Mouse (Mus musculus) mesoderm, embryonic 11.5 days (tissue): ENCODE results near the gene Sirpa.

Source experiments
- DNase-seq: peaks from one replicate; pipeline ENCODE4 v3.0.0-alpha.2; 2012; ENCODE audit warnings: low read depth, low spot score

Sirpa gene

DNA sequence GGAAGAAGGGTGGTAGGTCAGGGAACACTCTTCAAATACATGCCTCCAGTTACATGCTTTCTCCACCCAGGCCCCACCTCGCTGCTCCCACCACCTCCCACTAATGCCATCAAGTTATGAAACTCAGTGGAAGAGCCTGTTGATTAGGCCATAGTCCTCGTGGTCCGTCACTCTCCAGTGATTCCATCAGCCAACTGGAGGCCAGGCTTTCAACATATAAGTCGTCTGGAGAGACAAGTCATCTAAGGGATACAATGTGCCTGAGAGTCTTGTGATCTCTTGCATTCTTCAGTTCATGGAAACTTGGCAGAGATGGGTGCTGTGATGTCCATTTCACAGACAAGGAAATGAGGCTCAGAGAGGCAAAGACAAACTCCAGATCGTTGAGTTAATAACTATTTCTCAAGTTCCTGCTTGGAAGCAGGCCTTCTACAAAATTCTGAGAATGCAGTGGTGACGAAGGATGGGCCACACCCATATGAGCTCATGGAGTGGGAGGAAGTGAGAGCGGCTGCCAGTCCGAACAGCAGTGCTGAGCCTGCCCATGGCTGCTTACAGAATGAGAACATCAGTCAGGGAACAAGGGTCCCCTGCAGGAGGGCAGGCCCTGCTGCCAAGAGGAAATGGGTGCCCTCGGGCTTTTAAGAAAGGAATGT, 40.6 kb downstream of the Sirpa start:
- DNase-seq: no peak

DNA sequence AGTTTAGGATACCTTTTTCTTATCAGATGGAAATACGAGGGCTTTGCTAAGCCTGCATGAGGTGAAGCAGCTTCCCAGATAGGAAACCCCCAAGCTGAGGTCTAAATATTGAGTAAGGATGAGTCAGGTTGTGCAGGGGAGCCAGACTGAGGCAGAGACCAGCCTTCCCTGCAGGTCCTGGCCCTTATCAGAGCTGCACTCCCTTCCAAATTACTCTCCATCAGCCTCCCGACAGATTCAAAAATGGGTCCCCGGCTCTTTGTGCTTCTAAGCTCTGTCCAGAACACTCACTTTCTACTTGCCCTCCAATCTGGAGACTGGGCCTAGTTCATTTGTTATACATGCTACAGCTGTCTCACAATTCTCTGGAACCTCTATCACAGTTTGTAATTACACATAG, 41.3 kb downstream of the Sirpa start:
- DNase-seq: no peak

DNA sequence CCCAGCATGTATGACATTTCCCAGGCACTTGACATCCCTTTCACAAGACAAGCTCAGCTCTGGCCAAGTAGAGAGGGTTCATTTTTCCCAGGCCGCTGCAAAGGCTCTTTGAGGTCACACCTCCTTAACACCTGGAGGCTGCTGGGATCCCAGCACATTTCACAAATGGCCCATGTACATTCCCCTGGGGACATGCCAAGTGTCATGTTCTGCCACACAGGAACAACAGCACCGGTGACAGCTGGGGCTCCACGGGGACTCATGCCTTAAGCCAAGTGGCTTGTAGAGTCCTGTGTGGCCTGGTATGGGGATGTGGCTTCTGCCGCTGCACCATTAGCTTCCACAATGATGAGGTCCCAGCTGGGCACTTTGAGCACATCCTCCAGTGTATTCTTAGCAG, 60.0 kb downstream of the Sirpa start:
- peak; percentile 15 for DNase-seq

DNA sequence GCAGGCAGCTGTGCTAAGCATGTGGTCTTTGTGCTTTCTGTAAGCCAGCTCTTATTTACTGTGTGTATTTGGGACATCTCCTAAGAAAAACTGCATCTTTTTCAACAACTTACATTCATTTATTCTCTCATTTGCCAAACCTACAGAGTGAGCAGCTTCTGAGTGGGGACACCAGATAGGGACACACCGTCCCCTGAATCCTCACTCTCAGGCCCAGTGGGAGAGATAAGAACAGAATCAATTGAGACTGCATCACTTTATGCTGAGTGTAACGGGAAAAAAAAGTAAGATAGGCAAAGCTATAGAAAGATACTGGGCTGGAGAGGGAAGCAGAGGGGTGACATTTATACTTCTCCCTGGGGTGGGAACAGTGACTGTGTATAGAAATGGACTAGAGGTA, 61.0 kb downstream of the Sirpa start:
- DNase-seq: no peak

DNA sequence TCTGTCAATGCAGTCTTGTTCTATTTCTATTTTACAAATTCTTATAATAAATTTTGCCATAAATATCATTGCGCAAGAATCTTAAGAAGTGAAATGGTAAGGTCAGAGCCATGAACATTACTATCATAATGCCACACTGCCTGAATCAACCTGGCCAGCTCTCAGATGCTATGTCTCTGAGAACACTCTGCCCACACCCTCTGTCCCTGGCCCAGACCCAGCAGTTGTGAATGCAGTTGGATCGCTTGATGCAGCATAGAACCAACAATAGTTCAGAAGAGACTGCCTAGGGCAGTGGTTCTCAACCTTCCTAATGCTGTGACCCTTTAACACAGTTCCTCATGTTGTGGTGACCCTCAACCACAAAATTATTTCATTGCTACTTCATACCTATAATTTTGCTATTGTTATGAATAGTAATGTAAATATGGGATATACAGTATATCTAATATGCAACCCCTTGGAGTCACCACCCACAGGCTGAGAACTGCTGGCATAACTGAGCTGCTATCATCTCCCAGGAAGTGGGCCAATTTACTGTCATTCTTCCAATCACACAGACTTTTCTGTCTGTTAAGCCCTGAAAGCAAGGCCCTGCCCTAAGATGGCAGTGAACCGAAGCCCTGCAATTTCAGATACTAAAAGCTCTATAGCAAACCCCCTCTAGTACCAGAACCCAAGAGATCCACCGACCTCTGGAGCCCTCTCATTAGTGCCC, 61.8 kb downstream of the Sirpa start:
- no peak for DNase-seq

DNA sequence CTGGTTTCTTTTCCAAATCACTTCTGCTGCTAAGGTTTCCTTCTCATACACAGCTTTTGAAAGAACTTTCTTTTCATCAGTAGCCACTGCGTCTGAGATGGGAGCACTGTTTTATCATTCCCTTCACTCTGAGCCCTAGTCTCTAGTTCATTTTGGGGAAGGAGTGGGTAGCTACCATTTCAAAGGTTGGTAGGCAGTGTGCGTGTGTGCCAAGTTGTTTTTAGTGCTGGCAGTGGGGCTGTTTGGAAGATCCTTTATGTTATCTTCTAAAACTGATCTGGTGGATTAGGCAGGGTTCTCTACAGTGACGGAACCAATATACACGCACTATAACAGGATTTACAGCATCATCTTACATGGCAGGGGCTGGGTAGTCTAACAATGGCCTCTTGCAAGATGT, 62.4 kb downstream of the Sirpa start:
- no peak for DNase-seq

DNA sequence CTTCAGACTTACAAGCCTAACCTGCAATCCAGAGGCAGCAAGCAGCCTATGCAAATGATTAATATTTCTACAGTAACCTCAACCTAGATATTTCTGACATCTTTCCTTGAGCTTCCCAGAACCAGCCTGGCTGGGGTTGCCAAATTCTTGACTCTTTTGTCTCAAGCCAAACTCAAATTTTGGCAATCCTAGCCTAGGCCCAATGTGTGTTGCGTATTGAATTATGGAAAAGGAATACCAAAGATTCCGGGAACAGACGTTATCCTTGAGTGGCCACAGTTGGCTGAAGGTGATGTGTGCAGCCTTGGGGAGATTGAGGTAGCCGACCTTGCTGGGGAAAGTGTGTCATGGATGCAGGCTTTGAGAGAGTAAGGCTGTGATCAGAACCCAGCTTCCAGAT, 66.2 kb downstream of the Sirpa start:
- no peak for DNase-seq

DNA sequence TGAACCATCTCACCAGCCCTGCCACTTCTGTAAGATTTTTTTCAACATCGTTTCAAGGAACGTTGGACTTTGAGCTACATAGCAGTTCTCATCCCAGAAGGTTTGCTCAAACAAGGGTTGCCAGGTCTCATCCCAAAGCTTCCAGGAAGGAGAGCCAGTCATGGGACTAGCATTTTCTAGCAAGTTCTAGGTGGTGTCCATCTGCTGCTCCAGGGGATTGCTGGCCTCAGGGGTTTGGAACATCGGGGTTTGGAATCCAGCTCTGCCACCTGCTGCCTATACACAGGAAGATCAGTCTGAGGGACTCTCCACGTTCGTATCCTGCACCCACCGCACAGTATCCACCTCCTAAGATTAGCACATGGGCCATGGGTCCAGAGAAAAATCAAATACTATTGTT, 67.4 kb downstream of the Sirpa start:
- no peak for DNase-seq

DNA sequence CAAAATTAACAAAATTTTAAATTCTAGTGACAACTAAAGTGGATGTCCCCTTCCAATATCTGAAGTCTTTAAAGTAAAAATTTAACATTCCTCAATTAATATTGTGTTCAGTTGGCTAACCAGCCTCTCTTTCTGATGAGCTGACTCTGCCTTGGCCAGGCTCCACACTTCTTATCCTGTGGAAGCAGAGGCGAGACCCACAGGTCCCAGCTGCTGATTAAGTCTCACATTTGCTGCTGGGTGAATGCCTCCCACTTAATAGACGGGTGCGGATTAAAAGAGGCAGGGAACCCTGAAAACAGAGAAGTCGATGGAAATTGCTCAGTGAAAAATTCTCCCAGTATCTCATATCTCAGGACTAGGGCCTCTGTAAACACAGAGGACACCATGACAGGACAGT, 69.8 kb downstream of the Sirpa start:
- DNase-seq: no peak

DNA sequence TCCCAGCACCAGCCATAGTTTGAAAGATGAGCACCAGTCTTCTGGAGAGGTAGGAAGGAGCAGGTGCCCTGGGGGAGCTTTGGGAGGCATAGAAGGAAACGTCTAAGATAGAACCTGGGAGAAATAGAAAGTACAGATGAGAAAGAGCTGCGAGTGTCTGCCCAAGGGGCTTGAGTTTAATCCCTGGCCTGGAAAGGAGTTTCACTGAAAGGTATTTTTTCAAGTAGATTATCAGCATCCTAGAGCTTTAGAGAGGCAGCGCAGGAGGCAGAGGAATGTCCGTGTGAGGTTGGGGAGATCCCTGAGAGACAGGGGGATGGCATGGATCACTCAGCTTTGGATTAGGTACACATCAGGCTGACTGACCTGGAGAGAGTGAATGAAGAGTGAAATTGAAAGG, 79.3 kb downstream of the Sirpa start:
- no peak for DNase-seq

DNA sequence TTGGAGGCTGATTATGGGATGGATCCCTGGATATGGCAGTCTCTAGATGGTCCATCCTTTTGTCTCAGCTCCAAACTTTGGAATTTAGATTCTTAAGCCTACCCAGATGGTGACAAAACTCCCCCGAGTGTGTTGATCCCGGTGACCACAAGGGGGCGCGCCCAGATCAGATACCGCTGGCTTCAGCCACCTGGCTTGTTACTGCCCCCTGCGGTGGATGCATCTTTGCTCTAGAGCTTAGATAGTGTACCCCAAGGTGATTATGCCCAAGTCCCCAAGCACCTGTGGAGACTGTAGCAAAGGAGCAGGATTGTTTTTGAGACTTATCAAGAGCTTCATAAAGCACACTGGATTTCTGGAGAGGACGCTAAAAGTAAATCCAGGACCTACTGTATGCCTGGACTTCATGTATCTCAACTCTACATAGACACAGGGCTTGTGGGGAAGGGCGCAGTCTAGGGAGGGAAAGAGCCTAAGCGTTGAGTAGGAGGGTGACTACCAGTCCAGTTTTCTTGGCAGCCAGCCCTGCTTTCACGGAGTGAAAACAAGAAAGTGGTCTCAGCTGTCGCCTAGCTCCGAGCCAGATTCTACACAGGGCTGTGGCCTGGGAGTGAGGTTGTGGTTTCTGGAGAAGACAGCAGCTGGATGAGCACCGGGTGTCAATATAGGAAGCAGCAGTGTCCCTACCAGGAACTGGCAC, 82.5 kb downstream of the Sirpa start:
- peak; percentile 81 for DNase-seq

DNA sequence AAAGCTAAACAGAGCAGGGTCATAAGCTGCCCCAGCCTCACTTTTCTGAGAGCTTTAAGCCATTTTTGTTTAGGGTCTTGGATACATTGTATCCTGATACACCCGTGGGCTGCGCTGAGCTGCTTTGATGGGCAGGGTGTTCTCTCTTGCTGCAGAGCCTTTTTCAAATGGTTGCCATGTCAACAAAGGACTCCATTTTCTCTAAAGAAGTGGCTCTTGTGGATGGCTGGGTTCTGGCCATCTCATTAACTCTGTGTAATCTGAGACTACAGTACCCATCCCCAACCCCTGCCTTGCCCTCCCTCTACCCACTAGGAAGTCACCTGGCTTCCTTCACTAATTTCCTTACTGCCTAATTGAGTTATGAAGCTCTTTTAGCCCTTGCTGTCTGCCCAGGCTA, 85.0 kb downstream of the Sirpa start:
- DNase-seq: no peak

DNA sequence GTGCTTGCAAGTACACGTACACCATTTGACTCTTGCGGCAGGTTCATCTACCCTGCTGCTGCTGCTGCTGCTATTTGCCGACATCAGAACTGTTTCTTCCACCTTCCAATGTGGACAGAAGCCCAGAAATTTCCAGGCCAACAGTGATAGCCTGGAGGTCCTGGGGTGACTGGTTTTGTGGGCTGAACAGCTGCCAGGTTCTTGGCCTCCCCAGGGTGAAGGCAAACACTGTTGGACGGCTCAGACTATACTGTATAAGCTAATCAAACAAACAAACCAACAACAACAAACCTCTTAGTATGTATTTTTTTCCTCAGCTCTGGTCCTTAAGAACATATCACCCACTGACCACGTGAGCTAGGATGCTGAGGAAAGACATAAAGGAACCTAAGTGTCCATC, 86.4 kb downstream of the Sirpa start:
- DNase-seq: no peak

DNA sequence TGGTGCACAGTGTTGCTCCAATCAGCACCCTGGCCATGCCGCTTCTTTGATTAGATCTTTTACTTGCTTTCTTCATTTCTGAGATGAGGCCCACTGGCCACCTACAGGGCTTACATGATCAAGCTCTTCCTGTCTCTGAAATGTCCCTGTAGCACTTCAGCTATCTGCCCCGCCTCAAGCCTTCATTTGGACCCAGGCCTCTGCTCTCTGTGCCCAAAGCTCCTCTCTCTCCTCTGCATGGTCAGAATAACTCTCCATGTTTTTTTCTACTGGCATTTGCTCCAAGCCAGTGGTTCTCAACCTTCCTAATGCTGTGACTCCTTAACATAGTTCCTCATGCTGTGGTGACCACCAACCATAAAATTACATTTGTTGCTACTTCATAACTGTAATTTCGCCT, 87.6 kb downstream of the Sirpa start:
- DNase-seq: no peak
